Mouse (Mus musculus): ENCODE results near the gene Gpr4. TPM values are rescaled to one million over a fixed set of nuclear protein-coding genes. Genes with fewer than 3 reads are reported as not detected.

The Gpr4 gene
- polyA plus RNA-seq, 1 experiment from 2014 or later: 2.3 TPM

DNA sequence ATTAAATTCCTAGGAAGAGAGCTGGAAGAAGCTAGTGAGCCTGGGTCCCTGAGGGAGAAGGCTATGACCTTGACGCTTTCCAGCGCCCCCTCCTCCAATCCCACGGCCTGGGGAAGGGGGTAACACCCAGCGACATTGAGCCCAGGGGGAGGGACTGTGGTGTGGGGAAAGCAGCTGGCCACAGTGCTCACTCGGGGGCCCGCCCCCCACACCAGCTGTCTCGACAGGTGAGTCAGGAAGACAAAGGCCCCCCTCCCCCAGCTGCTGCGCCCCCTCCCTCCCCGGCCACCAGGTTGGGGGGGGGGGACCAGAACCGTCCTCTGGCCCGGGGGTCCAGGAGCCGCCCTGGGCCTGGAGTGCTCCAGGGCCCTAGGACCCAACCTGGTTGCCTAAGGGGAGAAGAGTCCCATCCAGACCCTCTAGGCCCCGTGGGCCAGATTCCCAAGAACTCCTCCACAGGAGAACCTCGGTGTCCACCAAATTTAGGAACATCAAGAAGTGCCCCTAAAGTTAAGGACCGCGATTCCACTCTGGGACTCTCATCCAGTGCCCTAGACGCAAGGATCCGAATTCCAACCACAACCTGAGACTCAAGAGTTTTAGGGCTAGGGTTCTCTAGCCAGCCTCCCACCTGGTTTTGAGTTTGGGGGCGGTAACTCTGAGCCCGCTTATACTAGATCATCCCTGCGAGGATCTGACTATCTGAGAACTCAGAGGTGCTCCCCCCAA is 58.3 kb downstream of the Gpr4 start:
- no peak for ATAC-seq (ENCODE audit: low FRiP score, low read depth)

DNA sequence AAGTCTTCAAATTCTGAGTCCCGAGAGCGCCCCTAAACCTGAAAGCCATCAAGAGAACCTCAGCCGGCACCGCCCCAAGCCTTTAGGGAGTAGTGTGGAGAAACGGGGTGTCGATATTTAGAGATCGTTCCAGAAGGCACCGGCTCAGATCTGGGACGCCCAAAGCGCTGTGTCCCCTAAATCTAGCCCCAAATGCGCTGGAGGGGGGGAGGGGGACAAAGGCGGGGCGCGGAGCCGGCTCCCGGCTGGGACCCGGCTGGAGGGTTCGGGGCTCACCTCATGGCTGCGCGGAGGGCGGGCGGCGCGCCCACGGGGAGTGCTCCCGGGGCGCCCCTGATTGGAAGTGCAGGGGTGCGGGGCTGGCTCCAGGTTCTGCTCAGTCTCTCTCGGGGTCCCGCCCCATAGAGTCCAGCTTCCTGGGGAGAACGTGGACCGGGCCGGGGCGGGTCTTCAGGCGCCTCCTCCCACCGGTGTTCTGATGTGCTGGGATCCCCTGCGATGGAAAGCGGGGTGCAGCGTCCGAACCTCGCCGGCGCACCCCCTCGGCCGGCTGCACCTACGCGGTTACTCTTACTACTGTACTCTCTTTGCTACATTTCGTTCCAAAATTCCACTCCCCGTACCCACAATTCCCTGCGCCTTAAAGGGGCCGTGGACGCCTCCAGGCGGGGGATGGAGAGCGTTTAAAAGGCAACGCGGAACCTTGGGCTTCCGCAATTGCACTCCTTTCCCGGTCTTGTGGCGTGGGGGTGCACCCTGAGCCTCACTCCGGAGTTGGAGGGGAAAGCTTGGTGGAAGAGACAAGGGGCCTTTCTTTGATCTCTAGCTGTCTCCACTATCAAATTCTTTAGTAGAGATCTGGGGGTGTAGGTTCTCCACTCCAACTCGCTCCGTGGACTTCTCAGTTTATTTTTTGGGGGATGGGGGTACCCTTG is 59.2 kb downstream of the Gpr4 start, which contains the start of gene Vasp:
TSS of gene Vasp (minus strand) at position 580 of the 935 bp plus-strand sequence.
- H3K9me3 ChIP-seq: no peaks in the 10 kb centered on the region
- H3K4me3 ChIP-seq: peak within 1 kb of the TSS; percentile 97
- 0 out of 2 replicates have a peak, but pooled peaks cover 6% of the 10 kb centered on the region for H3K36me3 ChIP-seq
- no peaks in the 10 kb centered on the region for H3K27me3 ChIP-seq (replicated peaks)
- H3K9ac ChIP-seq: peak within 1 kb of the TSS; percentile 92
- ATAC-seq (ENCODE audit: low FRiP score, low read depth): peak; percentile 62
- WGBS: under 1% methylated on average over 62 of the region's 62 CpGs
- peak within 1 kb of the TSS; percentile 96 for H3K4me2 ChIP-seq (replicated peaks)
- peaks cover 21% of the 10 kb centered on the region for H3K4me1 ChIP-seq
- peak within 1 kb of the TSS; percentile 42 for H3K27ac ChIP-seq

More for the DNA sequence above, 58.3 kb downstream of the Gpr4 start:
- Histone ChIP-seq H3K36me3 (0 out of 2 replicates have a peak, but pooled peaks cover 6% of the 10 kb centered on the region), H3K4me1 (peaks cover 22% of the 10 kb centered on the region), H3K27me3 (replicated peaks) (no peaks in the 10 kb centered on the region), H3K4me3 (peak overlapping the region; percentile 97), H3K4me2 (replicated peaks) (peak overlapping the region; percentile 96), H3K27ac (peak overlapping the region; percentile 32; the same call in 1 of the 2 replicates), H3K9ac (peak overlapping the region; percentile 92), H3K9me3 (no peaks in the 10 kb centered on the region)
- WGBS: under 1% methylated on average over 20 of the region's 21 CpGs

DNA sequence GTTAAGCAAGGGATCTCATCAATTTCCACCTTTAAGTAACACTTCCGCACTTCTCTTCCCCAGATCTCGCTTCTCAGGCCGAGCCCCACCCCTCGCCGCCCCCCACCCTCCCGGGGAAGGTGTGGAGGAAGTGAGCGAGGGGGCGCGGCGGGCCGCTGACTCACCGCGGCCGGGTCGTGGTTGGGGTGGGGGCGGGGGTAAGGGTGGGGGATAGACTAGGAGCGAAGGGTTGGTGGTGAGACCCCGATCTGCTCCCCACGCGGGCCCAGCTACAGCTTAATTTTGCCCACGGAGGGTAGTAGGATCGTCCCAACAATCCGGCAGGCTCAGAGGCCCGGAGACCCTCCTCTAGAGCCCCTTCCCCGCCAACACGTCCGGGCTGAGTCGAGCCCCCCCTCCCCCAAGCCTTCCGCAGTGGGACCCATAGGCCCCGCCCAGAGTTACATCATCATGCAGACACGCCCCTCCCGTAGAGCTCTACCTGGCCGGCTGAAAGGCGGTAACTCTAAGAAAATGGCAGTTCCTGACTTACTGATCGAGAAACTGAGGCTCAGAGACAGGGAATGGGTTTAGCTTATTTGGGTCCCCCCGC is 59.9 kb downstream of the Gpr4 start:
- H3K9ac ChIP-seq: peak overlapping the region; percentile 92
- H3K27ac ChIP-seq: peak overlapping the region; percentile 38; the same call in 1 of the 2 replicates
- H3K4me2 ChIP-seq (replicated peaks): peak overlapping the region; percentile 96
- peaks cover 21% of the 10 kb centered on the region for H3K4me1 ChIP-seq
- H3K4me3 ChIP-seq: peak overlapping the region; percentile 97
- peaks cover 4% of the 10 kb centered on the region; the same call in 1 of the 2 replicates for H3K27me3 ChIP-seq (replicated peaks)
- H3K9me3 ChIP-seq: no peaks in the 10 kb centered on the region
- WGBS: under 1% methylated on average over 33 of the region's 36 CpGs
- ATAC-seq (ENCODE audit: low FRiP score, low read depth): peak; percentile 58
- 0 out of 2 replicates have a peak, but pooled peaks cover 6% of the 10 kb centered on the region for H3K36me3 ChIP-seq

MicroRNA genes within 50 kb of the gene (microRNA counts, 519-probe panel; counts per million panel counts)
- microRNA mmu-miR-330: 342 counts per million, percentile 67 among the panel's probes with 10 or more counts

Small RNA genes within 50 kb of the gene (microRNA-seq; reads per million reads assigned to microRNA genes)
- gene Mir330: 278 reads per million, percentile 65 among the genes with 10 or more reads in this experiment

Other genes with a start within 250 kb of the Gpr4 start
- 0.24 and 0.72 TPM in 2 replicates for gene Nanos2, start 225.1 kb upstream of the Gpr4 start, polyA plus RNA-seq (2016; fragmentation: Nextera tagmentation; extraction: Ambion mirVana)
- 6.1 and 7.0 TPM in 2 replicates for gene Mypop, start 221.3 kb upstream of the Gpr4 start, polyA plus RNA-seq (2016; fragmentation: Nextera tagmentation; extraction: Ambion mirVana)
- 41.6 and 45.2 TPM in 2 replicates for gene Irf2bp1, start 208.5 kb upstream of the Gpr4 start, polyA plus RNA-seq (2016; fragmentation: Nextera tagmentation; extraction: Ambion mirVana)
- gene Foxa3, start 189.0 kb upstream of the Gpr4 start, polyA plus RNA-seq (2016; fragmentation: Nextera tagmentation; extraction: Ambion mirVana): 0.09 and 0.19 TPM in 2 replicates
- gene Sympk, start 188.2 kb upstream of the Gpr4 start, polyA plus RNA-seq (2016; fragmentation: Nextera tagmentation; extraction: Ambion mirVana): 46.9 and 47.3 TPM in 2 replicates
- gene Rsph6a, start 157.8 kb upstream of the Gpr4 start, polyA plus RNA-seq (2016; fragmentation: Nextera tagmentation; extraction: Ambion mirVana): not detected in 2 replicates
- gene Dmwd, start 136.3 kb upstream of the Gpr4 start, polyA plus RNA-seq (2016; fragmentation: Nextera tagmentation; extraction: Ambion mirVana): 29.6 and 30.7 TPM in 2 replicates
- gene Dmpk, start 128.7 kb upstream of the Gpr4 start, polyA plus RNA-seq (2016; fragmentation: Nextera tagmentation; extraction: Ambion mirVana): 13.7 and 18.2 TPM in 2 replicates
- gene Six5, start 117.9 kb upstream of the Gpr4 start, polyA plus RNA-seq (2016; fragmentation: Nextera tagmentation; extraction: Ambion mirVana): 4.5 and 5.2 TPM in 2 replicates
- gene Gm4969, start 94.2 kb upstream of the Gpr4 start, polyA plus RNA-seq (2016; fragmentation: Nextera tagmentation; extraction: Ambion mirVana): 1.0 and 1.1 TPM in 2 replicates
- 18.3 and 19.9 TPM in 2 replicates for gene Fbxo46, start 92.7 kb upstream of the Gpr4 start, polyA plus RNA-seq (2016; fragmentation: Nextera tagmentation; extraction: Ambion mirVana)
- 19.5 and 20.9 TPM in 2 replicates for gene Qpctl, start 63.2 kb upstream of the Gpr4 start, polyA plus RNA-seq (2016; fragmentation: Nextera tagmentation; extraction: Ambion mirVana)
- gene Snrpd2, start 62.8 kb upstream of the Gpr4 start, polyA plus RNA-seq (2016; fragmentation: Nextera tagmentation; extraction: Ambion mirVana): 124 and 133 TPM in 2 replicates
- gene Gipr, start 46.4 kb upstream of the Gpr4 start, polyA plus RNA-seq (2016; fragmentation: Nextera tagmentation; extraction: Ambion mirVana): 1.1 and 1.8 TPM in 2 replicates
- 5.1 and 6.6 TPM in 2 replicates for gene Eml2, start 36.1 kb upstream of the Gpr4 start, polyA plus RNA-seq (2016; fragmentation: Nextera tagmentation; extraction: Ambion mirVana)
- gene Opa3, start 15.8 kb downstream of the Gpr4 start, polyA plus RNA-seq (2016; fragmentation: Nextera tagmentation; extraction: Ambion mirVana): 42.1 and 43.9 TPM in 2 replicates
- 53.4 and 56.3 TPM in 2 replicates for gene Vasp, start 59.3 kb downstream of the Gpr4 start, polyA plus RNA-seq (2016; fragmentation: Nextera tagmentation; extraction: Ambion mirVana)
- gene Ppm1n, start 67.5 kb downstream of the Gpr4 start, polyA plus RNA-seq (2016; fragmentation: Nextera tagmentation; extraction: Ambion mirVana): 0.20 TPM in 1 of 2 replicates, not detected in the other
- 91.1 and 99.1 TPM in 2 replicates for gene Rtn2, start 70.1 kb downstream of the Gpr4 start, polyA plus RNA-seq (2016; fragmentation: Nextera tagmentation; extraction: Ambion mirVana)
- 0.08 TPM in 1 of 2 replicates, not detected in the other for gene Fosb, start 97.5 kb downstream of the Gpr4 start, polyA plus RNA-seq (2016; fragmentation: Nextera tagmentation; extraction: Ambion mirVana)
- 103 and 104 TPM in 2 replicates for gene Ercc1, start 132.2 kb downstream of the Gpr4 start, polyA plus RNA-seq (2016; fragmentation: Nextera tagmentation; extraction: Ambion mirVana)
- gene Cd3eap, start 146.9 kb downstream of the Gpr4 start, polyA plus RNA-seq (2016; fragmentation: Nextera tagmentation; extraction: Ambion mirVana): 18.2 and 19.8 TPM in 2 replicates
- 3.1 and 3.2 TPM in 2 replicates for gene Ppp1r13l, start 147.2 kb downstream of the Gpr4 start, polyA plus RNA-seq (2016; fragmentation: Nextera tagmentation; extraction: Ambion mirVana)
- 24.0 and 27.5 TPM in 2 replicates for gene Ercc2, start 169.5 kb downstream of the Gpr4 start, polyA plus RNA-seq (2016; fragmentation: Nextera tagmentation; extraction: Ambion mirVana)
- 3.9 and 6.4 TPM in 2 replicates for gene Klc3, start 191.6 kb downstream of the Gpr4 start, polyA plus RNA-seq (2016; fragmentation: Nextera tagmentation; extraction: Ambion mirVana)
- 0.20 and 0.35 TPM in 2 replicates for gene Ckm, start 192.2 kb downstream of the Gpr4 start, polyA plus RNA-seq (2016; fragmentation: Nextera tagmentation; extraction: Ambion mirVana)
- 19.9 and 21.7 TPM in 2 replicates for gene Mark4, start 246.3 kb downstream of the Gpr4 start, polyA plus RNA-seq (2016; fragmentation: Nextera tagmentation; extraction: Ambion mirVana)

Data from neural tube, embryonic 12.5 days (tissue).